Mouse (Mus musculus) NIH3T3 (cell line): Measurements from ENCODE around the gene Cst13.
"Not testable (repeated sequence)": the region's sequence is repeated elsewhere in the genome, so short reads cannot be mapped to it uniquely, and the experiment has no call there.

ENCODE experiments used
- DNase-seq: peaks from one replicate; pipeline ENCODE4 v3.0.0-alpha.2; 2012; ENCODE audit warnings: low read depth

Cst13 gene

DNA sequence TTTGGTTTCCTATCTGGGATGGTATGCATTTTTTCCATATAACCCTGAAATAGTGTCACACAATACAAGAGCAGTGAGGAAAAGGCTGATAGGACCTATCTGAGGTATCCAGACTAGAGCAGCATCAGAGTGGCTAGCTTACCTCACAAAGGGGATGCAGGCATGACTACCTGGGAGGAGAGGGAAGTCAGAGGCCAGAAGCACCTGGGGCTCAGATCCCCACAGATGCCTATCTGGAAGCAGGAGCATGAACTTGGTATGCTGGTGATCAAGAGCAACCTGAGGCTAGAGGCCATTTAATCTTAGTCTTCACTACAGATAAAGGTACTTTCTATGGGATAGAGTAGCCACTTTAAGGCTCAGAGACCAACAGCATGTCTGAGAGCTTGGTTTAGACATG is at the start of gene Cst13:
Cst13 (plus strand) TSS at position 173 of the 400 bp plus-strand sequence.
- no peak for DNase-seq

DNA sequence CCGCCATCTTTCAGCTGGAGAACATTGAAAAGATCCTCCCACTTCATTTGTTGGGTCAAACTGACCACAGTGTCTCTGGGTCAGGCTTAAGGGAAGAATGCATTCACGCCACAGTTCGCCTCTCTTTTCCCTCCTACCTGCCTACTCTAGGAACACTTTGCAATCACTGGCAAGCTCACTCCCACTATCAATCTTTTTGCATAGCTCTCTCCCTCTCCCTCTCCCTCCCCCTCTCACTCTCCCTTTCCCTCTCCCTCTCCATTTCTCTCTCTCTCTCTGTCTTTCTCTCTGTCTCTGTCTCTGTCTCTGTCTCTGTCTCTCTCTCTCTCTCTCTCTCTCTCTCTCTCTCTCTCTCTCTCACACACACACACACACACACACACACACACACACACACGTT is 48.5 kb upstream of the Cst13 start, which contains the start of gene Cst11:
Cst11 (minus strand) TSS at position 101 of the 400 bp plus-strand sequence.
- not testable (repeated sequence) for DNase-seq

DNA sequence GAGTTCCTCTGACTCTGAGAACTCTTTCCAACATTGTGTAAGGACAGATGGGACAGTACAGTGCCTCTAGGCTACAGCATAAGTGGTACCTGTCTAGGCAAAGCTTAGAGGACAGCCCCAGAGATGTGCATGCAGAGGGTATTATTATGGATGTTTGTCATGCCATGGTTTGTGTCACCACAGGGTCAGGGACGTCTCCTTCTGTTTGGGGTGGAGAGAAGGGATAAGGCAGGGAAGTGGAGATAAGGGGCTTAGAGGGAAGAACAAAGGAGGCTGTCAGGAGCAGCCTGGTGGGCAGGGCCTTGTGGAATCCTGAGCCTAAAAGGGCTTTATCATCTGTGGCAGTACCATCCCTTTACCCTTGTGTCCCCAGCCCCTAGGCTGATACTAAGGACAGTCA is 38.2 kb upstream of the Cst13 start, which contains the start of gene 8030411F24Rik:
8030411F24Rik (plus strand) TSS at position 301 of the 400 bp plus-strand sequence.
- no peak for DNase-seq

DNA sequence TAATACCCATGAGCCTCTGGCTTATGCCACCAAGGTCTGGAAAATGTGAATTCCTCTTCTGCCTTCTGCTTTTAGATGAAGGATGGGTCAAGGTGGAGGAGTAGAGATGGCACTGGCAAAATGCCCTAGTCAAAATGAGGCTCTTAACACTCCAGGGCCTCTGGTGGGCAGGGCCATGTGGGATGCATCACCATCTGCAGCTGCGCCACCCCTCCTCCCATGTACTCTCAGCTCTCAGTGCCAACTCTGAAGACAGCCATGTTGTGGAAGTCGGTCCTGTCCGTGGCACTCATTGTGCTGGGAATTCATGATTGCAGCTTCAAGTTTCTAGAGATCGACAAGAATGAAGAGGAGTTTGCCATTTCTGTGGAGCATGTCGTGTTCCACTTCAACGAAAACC is 30.7 kb upstream of the Cst13 start, which contains the start of gene Cst12:
Cst12 (plus strand) TSS at position 220 of the 400 bp plus-strand sequence.
- DNase-seq = no peak

DNA sequence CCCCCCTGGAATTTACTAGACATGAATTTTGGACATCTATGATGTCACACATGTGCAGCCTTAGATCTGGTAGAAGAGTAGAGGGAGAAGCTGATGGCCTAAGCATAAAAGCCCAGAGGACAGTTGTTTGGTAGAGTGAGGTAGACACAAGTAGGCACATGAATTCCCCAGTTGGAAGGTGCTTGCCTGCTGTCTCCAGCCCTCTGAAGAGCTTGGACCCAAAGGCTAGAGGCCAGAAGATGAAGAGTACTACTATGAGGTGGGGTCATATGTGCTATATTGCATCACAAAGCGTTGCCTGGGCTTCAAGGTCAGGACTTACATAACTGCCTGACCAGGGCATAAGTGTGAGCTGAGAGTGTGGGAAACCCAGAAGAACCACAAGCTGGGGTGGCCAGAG is 21.4 kb upstream of the Cst13 start, which contains the start of gene Cst8:
Cst8 (plus strand) TSS at position 301 of the 400 bp plus-strand sequence.
- no peak for DNase-seq

DNA sequence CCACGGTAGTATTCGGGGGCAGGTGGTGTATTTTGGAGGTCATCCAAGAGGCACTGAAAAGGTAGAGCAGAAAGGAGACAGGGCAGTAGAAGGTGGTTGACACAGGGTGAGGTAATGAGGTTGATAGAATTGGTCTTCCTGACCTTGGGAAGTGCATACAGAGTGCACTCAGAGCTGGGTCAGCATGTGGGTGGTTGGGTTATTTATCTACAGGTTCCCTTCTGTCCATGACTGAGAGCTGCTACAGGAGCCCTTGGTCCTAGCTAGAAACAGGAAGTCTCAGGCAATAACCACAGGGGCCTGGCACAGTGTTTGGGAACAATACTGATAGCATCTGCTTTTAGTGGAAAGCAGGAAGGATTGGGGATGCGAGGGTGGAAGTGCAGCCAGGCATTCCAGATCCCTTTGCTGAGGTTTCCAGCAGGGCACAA is 18.4 kb upstream of the Cst13 start:
- no peak for DNase-seq

DNA sequence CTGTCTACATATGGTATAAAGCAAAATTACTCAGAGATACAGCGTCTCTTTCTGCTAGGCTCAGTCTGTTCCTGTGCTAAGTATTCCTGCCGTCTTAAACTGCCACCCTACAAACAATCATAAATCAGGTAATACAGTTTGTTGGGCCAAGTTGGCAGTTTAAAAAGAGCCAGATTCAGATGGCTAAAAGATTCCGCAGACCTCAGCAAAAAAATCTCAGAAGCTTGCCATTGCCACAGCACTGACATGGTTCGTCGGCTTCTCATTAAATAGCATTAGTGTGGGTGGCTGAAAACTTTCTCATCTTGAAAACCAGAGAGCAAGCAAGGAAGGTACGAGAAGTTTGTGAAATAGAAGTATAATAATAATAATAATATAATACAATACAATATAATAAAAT is 13.2 kb upstream of the Cst13 start:
- no peak for DNase-seq

DNA sequence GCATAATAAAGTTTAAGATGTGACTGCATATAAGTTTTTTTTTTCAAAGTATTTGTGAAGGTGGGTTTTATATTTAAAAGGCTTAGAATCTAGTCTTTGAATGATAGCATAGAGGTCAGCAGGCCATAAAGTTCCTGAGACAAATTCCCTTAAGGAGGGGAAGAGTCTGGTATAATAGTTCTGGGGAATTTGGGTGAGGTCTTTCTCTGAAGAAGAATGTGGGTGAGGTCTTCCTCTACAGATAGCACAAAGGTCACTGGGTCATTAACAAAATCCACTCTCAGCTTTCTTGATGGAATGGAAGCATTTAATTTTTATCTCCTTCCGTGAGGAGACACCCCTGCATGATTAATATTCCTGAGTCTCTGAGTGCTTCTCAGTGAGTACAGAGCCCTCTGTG is 6.1 kb downstream of the Cst13 start:
- no peak for DNase-seq

DNA sequence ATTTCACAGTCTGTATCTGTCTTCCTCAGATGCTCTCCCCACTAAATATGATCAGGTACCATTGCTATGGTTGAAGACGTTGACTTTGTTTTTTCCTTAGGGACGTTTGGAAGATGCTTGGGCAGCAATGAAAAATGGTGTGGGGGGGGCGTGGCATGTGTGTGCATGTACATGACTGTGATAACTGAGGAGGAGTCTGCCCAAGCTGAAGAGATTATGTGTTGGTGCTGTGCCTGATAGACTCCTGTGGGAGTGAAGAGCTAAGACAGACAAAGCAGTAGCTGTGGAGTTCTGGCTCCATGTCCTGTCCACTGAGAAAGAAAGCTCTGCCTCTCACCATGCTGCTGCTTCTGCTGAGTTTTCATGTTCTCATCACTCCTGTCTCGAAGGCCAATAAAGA is 15.0 kb downstream of the Cst13 start, which contains the start of gene Cst9:
Cst9 (plus strand) TSS at position 236 of the 400 bp plus-strand sequence.
- no peak for DNase-seq

DNA sequence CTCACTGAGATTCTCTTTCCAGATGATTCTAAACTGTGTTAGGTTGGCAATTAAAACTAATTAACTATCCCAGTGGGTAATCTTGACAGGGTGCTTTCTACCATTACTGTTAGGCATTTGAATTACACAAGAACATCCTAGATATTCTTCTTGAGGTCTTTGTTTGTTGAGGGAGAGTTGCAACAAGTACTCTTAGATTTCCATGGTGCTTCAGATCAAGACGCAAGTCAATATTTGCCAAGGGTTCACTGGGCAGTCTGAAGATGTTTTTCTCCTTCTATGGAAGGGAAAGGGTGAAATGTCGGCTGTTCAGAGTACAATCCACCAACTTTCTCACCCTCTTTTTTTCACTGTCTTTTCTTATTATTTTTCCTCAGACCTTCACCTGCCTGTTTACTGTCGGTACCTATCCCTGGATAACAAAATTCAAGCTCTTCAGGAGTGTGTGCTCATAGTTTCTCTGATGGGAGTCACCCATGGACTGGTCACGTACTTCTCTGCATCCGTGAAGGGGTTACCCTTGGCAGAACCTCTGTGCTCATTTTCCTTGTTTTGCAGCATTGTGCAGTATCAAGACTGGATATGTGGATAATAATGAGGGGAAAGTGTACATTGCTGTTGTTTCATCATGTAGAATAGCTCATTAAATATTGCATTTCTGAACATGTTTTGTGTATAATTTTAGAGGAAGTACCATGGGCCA is 18.3 kb downstream of the Cst13 start:
- no peak for DNase-seq

- no peak for DNase-seq
These were observed 19.3 kb downstream of the Cst13 start for GRCm38 (mm10) chr2:148839224-148839623.

GRCm38 (mm10) chr2:148851116-148851906 is 31.4 kb downstream of the Cst13 start:
- DNase-seq = peak; percentile 90

DNA sequence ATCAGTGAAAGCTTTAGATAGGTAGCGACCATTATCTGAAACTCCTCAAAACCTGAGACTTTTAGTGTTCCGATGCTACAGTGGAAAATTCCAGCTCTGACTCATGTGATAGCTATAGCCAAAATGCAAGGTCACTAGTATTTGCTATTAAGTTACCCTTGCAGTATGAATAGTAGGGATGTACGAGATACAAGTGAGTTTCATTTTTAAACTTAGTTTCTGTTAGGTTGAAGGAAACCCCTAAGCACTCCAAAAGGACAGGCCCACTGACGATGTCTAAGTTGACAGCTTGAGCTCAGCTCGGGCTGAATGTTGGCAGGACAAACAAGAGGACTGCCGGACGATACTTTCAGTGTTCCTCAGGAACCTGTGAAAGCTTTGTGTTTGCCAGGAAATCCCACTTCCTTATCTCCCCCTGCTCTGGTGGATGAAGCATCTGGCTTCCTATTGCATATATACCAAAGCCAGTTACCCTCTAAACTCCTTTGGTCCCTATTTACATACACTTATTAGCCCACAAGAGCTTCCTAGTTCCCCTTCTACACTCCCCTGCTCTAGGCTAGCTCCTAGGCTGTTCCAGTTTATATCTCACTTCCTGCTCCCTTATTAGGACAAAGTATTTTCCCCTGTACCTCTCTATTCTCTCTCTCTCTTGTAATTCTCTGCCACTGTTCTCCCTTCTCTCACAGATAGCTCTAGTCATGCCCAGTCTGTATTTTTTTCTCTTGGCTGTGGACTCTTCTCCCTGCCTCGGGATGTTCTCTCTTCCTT is 36.9 kb downstream of the Cst13 start:
- DNase-seq = peak; percentile 65

GRCm38 (mm10) chr2:148857506-148857905 is 37.6 kb downstream of the Cst13 start:
- peak; percentile 72 for DNase-seq

- no peak for DNase-seq
These were observed 41.1 kb downstream of the Cst13 start for GRCm38 (mm10) chr2:148860993-148861392.

- DNase-seq = no peak
These were observed 41.8 kb downstream of the Cst13 start for GRCm38 (mm10) chr2:148861693-148862092.

- peak; percentile 42 for DNase-seq
These were observed 45.1 kb downstream of the Cst13 start, which contains the start of gene 9230104L09Rik for GRCm38 (mm10) chr2:148864966-148865365. Gene 9230104L09Rik (minus strand): TSS chr2:148865038.

GRCm38 (mm10) chr2:148868959-148869358 is 49.1 kb downstream of the Cst13 start:
- no peak for DNase-seq

DNA sequence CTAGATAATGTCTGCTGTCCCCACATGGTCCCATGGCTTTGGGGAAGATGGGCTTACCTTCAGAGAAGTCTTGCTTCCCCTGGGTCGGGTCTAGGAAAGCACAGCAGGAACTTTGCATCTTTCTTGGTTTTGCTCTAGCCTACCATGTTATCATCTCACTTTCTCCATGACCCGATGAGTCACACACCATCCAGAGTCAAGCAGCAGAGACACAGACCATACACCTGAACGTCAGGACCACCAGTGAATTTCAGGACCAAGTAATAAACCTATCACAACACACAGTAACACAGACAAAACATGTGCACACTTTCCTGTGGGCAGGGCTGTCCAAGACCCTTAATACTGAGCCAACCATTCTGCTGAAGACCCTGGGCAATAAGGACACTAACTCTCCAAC is 50.6 kb downstream of the Cst13 start:
- no peak for DNase-seq

DNA sequence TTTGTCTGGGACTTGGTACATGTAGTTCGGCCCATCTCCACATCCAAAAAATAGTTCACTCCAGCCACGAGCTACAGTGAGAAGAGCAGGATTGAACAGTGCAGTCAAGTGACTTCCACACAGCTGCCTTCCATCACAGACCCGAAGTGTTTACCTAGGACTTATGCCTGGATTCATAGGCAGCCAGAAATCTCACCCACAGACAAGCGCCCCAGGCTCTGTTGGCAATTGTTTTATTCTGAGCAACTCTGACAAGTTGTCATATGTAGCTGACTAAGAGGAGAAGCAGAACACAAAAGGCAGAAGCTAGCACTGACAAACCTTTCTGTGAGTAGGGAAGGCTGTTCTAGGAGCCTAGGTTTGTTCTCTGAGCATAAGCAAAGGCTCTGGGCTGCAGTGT is 53.0 kb downstream of the Cst13 start:
- DNase-seq = peak; percentile 85

DNA sequence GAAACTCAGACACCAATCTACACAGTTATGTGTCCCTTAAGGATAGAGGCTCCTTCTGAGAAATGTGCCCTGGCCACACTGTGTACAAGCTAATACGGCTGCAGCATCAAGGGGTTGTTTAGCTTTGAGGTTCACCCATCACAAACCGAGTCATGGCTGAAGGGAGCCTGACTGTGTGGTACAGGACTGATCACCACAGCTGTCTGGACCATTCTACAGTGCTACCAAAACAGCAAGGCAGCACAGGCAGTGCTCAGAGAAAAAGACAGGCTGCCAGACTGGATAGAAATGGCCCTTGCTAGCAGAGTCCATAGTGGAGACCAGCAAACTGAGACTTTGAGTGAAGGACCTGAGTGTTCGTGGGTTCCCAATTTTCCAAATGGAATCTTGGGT is 54.3 kb downstream of the Cst13 start:
- peak; percentile 18 for DNase-seq
